Comparison of ENCODE assay signal across 29 mouse cellular contexts in the genomic region with DNA sequence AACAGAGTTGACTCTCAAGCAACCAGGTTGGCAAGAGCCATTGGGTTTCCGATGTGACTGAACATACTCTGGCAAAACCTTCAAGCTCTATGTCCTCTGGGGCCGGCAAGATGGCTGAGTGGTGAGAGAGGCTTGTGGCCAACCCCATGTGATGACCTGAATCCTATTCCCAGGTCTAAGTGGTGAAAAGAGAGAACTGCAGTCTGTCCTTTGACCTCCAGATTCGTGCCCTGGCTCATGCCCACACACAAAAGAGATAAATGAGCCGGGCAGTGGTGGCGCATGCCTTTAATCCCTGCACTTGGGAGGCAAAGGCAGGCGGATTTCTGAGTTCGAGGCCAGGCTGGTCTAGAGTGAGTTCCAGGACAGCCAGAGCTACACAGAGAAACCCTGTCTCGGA. TPM values are rescaled to one million over a fixed set of nuclear protein-coding genes. Genes with fewer than 3 reads are reported as not detected.
"Had no signal": no experiment of that assay in that cellular context is flagged by ENCODE, and none has a peak within 500 bp of the region (broad histone marks: within the 10 kb centered on the region; RNA-seq: fewer than 3 reads in every experiment).

No protein-coding gene starts in this region.

- DNase-seq: gastrocnemius, postnatal 14 days; gastrocnemius, postnatal 36 days; heart, adult 11 months; heart, adult 2 months; heart, postnatal 14 days; heart, postnatal 36 days; kidney, adult 11 months; kidney, adult 9 months; kidney, postnatal 10 days; kidney, postnatal 36 days; layer of hippocampus, adult 9-11 months; layer of hippocampus, postnatal 36 days; left cerebral cortex, postnatal 4 days had no signal

- H3K27ac ChIP-seq: heart, adult 2 months; heart, embryonic 13.5 days; heart, embryonic 15.5 days; hindbrain, embryonic 13.5 days; hindbrain, embryonic 15.5 days; hindbrain, postnatal 0 days; kidney, embryonic 15.5 days; limb, embryonic 13.5 days; limb, embryonic 15.5 days; liver, embryonic 14.5 days had no signal

- H3K4me2 ChIP-seq: heart, embryonic 11.5 days; heart, embryonic 13.5 days; heart, embryonic 15.5 days; hindbrain, embryonic 13.5 days; hindbrain, embryonic 15.5 days; kidney, embryonic 15.5 days; limb, embryonic 13.5 days; limb, embryonic 15.5 days; liver, embryonic 11.5 days had no signal

- H3K36me3 ChIP-seq: heart, embryonic 13.5 days; heart, embryonic 15.5 days; hindbrain, embryonic 13.5 days; hindbrain, embryonic 15.5 days; kidney, embryonic 15.5 days; limb, embryonic 13.5 days; limb, embryonic 15.5 days had no signal

- H3K9ac ChIP-seq: heart, embryonic 13.5 days; heart, embryonic 15.5 days; hindbrain, embryonic 13.5 days; hindbrain, embryonic 15.5 days; kidney, embryonic 15.5 days; limb, embryonic 15.5 days; liver, embryonic 14.5 days had no signal

- H3K4me3 ChIP-seq: heart, adult 2 months; heart, embryonic 13.5 days; heart, embryonic 15.5 days; hindbrain, embryonic 13.5 days; hindbrain, embryonic 15.5 days; kidney, embryonic 15.5 days; limb, embryonic 13.5 days; limb, embryonic 15.5 days had no signal

- H3K9me3 ChIP-seq: heart, embryonic 15.5 days; hindbrain, embryonic 15.5 days; kidney, embryonic 15.5 days; limb, embryonic 13.5 days; limb, embryonic 15.5 days had no signal

- H3K27me3 ChIP-seq: heart, embryonic 15.5 days; hindbrain, embryonic 13.5 days; hindbrain, embryonic 15.5 days; kidney, embryonic 15.5 days; limb, embryonic 13.5 days; limb, embryonic 15.5 days had no signal

- ATAC-seq: hindbrain, postnatal 0 days; intestine, embryonic 16.5 days had no signal

RNA-seq across cellular contexts. Expression of gene Diras1, which starts 55.3 kb away (rescaled TPM):
- total RNA-seq: heart, adult 2 months; heart, postnatal 36 days; hematopoietic stem cell, adult 5-6 weeks had no signal
- polyA plus RNA-seq: gonadal fat pad, adult 2 months; heart, embryonic 15.5 days; heart, postnatal 0 days; liver, embryonic 11.5 days; liver, embryonic 14.5 days; liver, embryonic 16.5 days had no signal
